Mouse (Mus musculus) neural tube, embryonic 15.5 days (tissue): ENCODE measurements around the gene Nfkbib. TPM values are rescaled to one million over a fixed set of nuclear protein-coding genes. Genes with fewer than 3 reads are reported as not detected.

ENCODE experiments used
- ATAC-seq: fragments of 200-750 bp; cut with Nextera tagmentation; 2 replicates; pipeline ENCODE4 v1.8.0; 2017; ENCODE audit warnings: mild to moderate bottlenecking, moderate TSS enrichment, moderate library complexity; ENCODE audit not compliant: low FRiP score
- H3K27ac ChIP-seq: fragments of 300-500 bp; sonication (generic); replicated peaks from 2 replicates; pipeline ENCODE4 v1.5.1; 2015; ENCODE audit warnings: mild to moderate bottlenecking, inconsistent platforms
- H3K27me3 ChIP-seq: fragments of 300-500 bp; sonication (generic); replicated peaks from 2 replicates; pipeline ENCODE4 v1.6.1; 2015; ENCODE audit warnings: inconsistent platforms
- H3K36me3 ChIP-seq: fragments of 300-500 bp; sonication (generic); 2 replicates; pipeline ENCODE4 v1.6.1; 2015; ENCODE audit warnings: inconsistent platforms
- H3K4me1 ChIP-seq: fragments of 300-500 bp; sonication (generic); 2 replicates; pipeline ENCODE4 v1.6.1; 2015; ENCODE audit warnings: inconsistent platforms
- H3K4me2 ChIP-seq: fragments of 300-500 bp; sonication (generic); 2 replicates; pipeline ENCODE4 v1.6.1; 2015; ENCODE audit warnings: inconsistent platforms, mild to moderate bottlenecking, moderate library complexity
- H3K4me3 ChIP-seq: fragments of 300-500 bp; sonication (generic); replicated peaks from 2 replicates; pipeline ENCODE4 v1.5.1; 2015; ENCODE audit warnings: mild to moderate bottlenecking, inconsistent platforms
- H3K9ac ChIP-seq: fragments of 300-500 bp; sonication (generic); replicated peaks from 2 replicates; pipeline ENCODE4 v1.6.1; 2015; ENCODE audit warnings: mild to moderate bottlenecking, inconsistent platforms
- H3K9me3 ChIP-seq: fragments of 300-500 bp; sonication (generic); replicated peaks from 2 replicates; pipeline ENCODE4 v1.6.1; 2016; ENCODE audit warnings: inconsistent platforms
- whole genome bisulfite sequencing: fragments of 180-500 bp; shearing (Covaris S2); methylation state at CpG from one replicate; pipeline ENCODE4 v1.1.7; 2015; ENCODE audit warnings: mixed read lengths; 5-methylcytosine and 5-hydroxymethylcytosine counted together
- polyA plus RNA-seq: library from polyadenylated mRNA; unstranded; fragments of >200 nt; fragmentation: Nextera tagmentation; extraction: Ambion mirVana; gene quantifications from 2 replicates; pipeline ENCODE4 v1.2.1, GENCODE M21; 2015

The Nfkbib gene
- polyA plus RNA-seq, 1 experiment from 2014 or later, result 77.6 TPM

DNA sequence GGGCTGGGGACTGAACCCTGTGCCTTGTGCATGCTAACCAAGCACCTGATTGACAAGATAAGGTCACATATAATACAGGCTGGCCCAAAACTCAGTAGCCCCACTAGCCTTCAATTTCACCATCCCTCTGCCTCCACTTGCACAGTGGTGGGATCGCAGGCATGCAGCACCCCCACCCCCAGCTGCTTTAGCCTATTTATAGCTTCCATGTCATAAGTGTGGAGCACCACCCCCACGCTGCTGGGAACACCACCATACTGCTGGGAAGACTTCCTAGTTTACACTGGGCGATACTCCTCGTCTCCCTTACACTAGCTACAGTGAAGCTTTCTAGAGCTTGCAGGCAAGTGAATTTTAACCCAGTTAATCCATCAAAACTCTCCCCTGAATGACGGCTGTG is 52.6 kb downstream of the Nfkbib start:
- H3K4me2 ChIP-seq, result no peak overlapping the region

DNA sequence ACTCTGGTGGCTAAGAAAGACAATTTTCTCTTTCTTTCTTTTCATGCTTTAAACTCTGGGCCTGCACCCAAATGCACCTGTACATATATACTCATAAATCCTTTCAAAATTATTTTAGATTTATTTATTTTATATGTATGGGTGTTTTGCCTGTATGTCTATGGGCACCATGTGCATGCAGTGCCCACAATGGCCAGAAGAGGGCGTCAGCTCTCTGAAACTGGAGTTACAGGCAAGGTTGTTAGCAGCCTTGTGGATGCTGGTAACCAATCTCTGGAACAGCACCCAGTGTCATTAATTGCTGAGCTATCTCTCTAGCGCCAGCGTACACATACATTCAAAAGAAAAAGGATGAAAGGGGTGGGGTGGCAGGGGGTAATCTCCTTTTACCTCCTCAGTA is 56.4 kb downstream of the Nfkbib start:
- H3K9ac ChIP-seq, result no peak overlapping the region
- no peak overlapping the region for H3K4me3 ChIP-seq
- no peaks in the 10 kb centered on the region; the same call in 1 of the 2 replicates for H3K27me3 ChIP-seq
- H3K4me1 ChIP-seq, result peaks cover 3% of the 10 kb centered on the region; the same call in 1 of the 2 replicates
- ATAC-seq, result no peak
- no peaks in the 10 kb centered on the region for H3K36me3 ChIP-seq
- no peak overlapping the region for H3K27ac ChIP-seq
- WGBS, result 67% methylated on average over 3 of the region's 3 CpGs
- no peaks in the 10 kb centered on the region for H3K9me3 ChIP-seq
- H3K4me2 ChIP-seq, result no peak overlapping the region

More for the DNA sequence above, 52.6 kb downstream of the Nfkbib start:
- Histone ChIP-seq H3K4me1 (peaks cover 9% of the 10 kb centered on the region), H3K9me3 (no peaks in the 10 kb centered on the region), H3K27ac (no peak overlapping the region), H3K27me3 (no peaks in the 10 kb centered on the region; the same call in 1 of the 2 replicates), H3K4me3 (no peak overlapping the region), H3K9ac (no peak overlapping the region), H3K36me3 (no peaks in the 10 kb centered on the region)
- WGBS, result 80% methylated on average over 5 of the region's 5 CpGs
- no peak for ATAC-seq

DNA sequence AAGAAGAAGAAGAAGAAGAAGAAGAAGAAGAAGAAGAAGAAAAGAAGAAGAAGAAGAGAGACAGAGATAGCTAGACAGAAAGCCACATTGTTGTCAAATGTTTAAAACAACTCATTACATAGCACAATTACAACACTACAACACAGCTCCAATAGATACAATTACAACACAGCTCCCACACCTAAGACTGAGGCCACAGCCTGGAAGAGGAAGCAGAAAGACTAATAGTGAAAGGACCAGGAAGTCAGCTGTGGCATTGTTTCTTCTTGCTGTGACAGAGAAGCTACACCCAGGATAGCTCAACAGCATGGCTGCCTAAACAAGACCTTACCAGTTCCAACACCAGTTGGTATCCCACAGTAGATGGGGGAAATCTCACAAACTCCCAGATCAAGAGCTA is 57.9 kb downstream of the Nfkbib start:
- no peak overlapping the region for H3K4me3 ChIP-seq
- no peaks in the 10 kb centered on the region for H3K36me3 ChIP-seq
- no peak overlapping the region for H3K4me2 ChIP-seq
- H3K27ac ChIP-seq, result no peak overlapping the region
- no peak for ATAC-seq
- 0 out of 2 replicates have a peak, but pooled peaks cover 3% of the 10 kb centered on the region for H3K4me1 ChIP-seq
- H3K9ac ChIP-seq, result no peak overlapping the region
- no peaks in the 10 kb centered on the region for H3K9me3 ChIP-seq
- H3K27me3 ChIP-seq, result no peaks in the 10 kb centered on the region; the same call in 1 of the 2 replicates

Other genes with a start within 250 kb of the Nfkbib start
- not detected in 2 replicates for gene Ifnl3, start 244.7 kb downstream of the Nfkbib start, polyA plus RNA-seq
- 1.3 TPM in 1 of 2 replicates, not detected in the other for gene Sycn, start 226.6 kb downstream of the Nfkbib start, polyA plus RNA-seq
- gene Nccrp1, start 220.3 kb downstream of the Nfkbib start, polyA plus RNA-seq, result 0.31 and 0.36 TPM in 2 replicates
- 20.3 and 22.8 TPM in 2 replicates for gene Samd4b, start 169.4 kb downstream of the Nfkbib start, polyA plus RNA-seq
- 16.0 and 23.1 TPM in 2 replicates for gene Pak4, start 169.3 kb downstream of the Nfkbib start, polyA plus RNA-seq
- 0.09 and 0.10 TPM in 2 replicates for gene Acp7, start 136.2 kb downstream of the Nfkbib start, polyA plus RNA-seq
- gene Fbxo27, start 74.7 kb downstream of the Nfkbib start, polyA plus RNA-seq, result 10.2 and 10.5 TPM in 2 replicates
- 5.4 and 6.3 TPM in 2 replicates for gene Fbxo17, start 50.7 kb downstream of the Nfkbib start, polyA plus RNA-seq
- 116 and 124 TPM in 2 replicates for gene Mrps12, start 25.7 kb downstream of the Nfkbib start, polyA plus RNA-seq
- gene Sars2, start 25.5 kb downstream of the Nfkbib start, polyA plus RNA-seq, result 19.7 and 23.3 TPM in 2 replicates
- 0.78 and 0.88 TPM in 2 replicates for gene Ccer2, start 11.3 kb downstream of the Nfkbib start, polyA plus RNA-seq
- 106 and 114 TPM in 2 replicates for gene Sirt2, start 777 bp downstream of the Nfkbib start, polyA plus RNA-seq
- 2.9 and 7.0 TPM in 2 replicates for gene Rinl, start 21.5 kb upstream of the Nfkbib start, polyA plus RNA-seq
- gene Hnrnpl, start 41.0 kb upstream of the Nfkbib start, polyA plus RNA-seq, result 158 and 164 TPM in 2 replicates
- gene Ech1, start 57.7 kb upstream of the Nfkbib start, polyA plus RNA-seq, result 91.4 and 114 TPM in 2 replicates
- gene Lgals4, start 66.3 kb upstream of the Nfkbib start, polyA plus RNA-seq, result 5.4 and 85.2 TPM in 2 replicates
- gene Lgals7, start 96.3 kb upstream of the Nfkbib start, polyA plus RNA-seq, result 3.3 and 4.8 TPM in 2 replicates
- gene Capn12, start 113.9 kb upstream of the Nfkbib start, polyA plus RNA-seq, result 0.35 and 0.60 TPM in 2 replicates
- 141 and 177 TPM in 2 replicates for gene Actn4, start 194.8 kb upstream of the Nfkbib start, polyA plus RNA-seq
- 306 and 324 TPM in 2 replicates for gene Eif3k, start 214.4 kb upstream of the Nfkbib start, polyA plus RNA-seq
- gene Map4k1, start 214.5 kb upstream of the Nfkbib start, polyA plus RNA-seq, result 10.3 and 19.2 TPM in 2 replicates